Mouse (Mus musculus): ENCODE measurements around the gene P2rx3. TPM values are rescaled to one million over a fixed set of nuclear protein-coding genes. Genes with fewer than 3 reads are reported as not detected.

The P2rx3 gene
- polyA plus RNA-seq, 1 experiment from 2014 or later, result 0.87 TPM

- Histone ChIP-seq H3K9me3 (replicated peaks) (no peaks in the 10 kb centered on the region), H3K36me3 (peaks cover 76% of the 10 kb centered on the region), H3K9ac (no peak overlapping the region), H3K27ac (ENCODE audit: poor library complexity, severe bottlenecking) (0 out of 2 replicates have a peak overlapping the region, but pooled peaks have one; percentile 15), H3K4me1 (replicated peaks) (peaks cover 29% of the 10 kb centered on the region), H3K27me3 (replicated peaks) (no peaks in the 10 kb centered on the region), H3K4me2 (no peak overlapping the region), H3K4me3 (no peak overlapping the region)
- ATAC-seq (ENCODE audit: insufficient number of reproducible peaks, low FRiP score), result no peak
- 85% methylated on average over 6 of the region's 6 CpGs for WGBS
Measured at GRCm38 (mm10) chr2:85059677-85060076, 22.4 kb upstream of the P2rx3 start.

GRCm38 (mm10) chr2:85056711-85057110 lies 19.4 kb upstream of the P2rx3 start:
- 59% methylated on average over 5 of the region's 5 CpGs for WGBS
- no peak for ATAC-seq (ENCODE audit: insufficient number of reproducible peaks, low FRiP score)
- Histone ChIP-seq H3K27ac (ENCODE audit: poor library complexity, severe bottlenecking) (no peak overlapping the region), H3K27me3 (replicated peaks) (no peaks in the 10 kb centered on the region), H3K36me3 (peaks cover 78% of the 10 kb centered on the region), H3K4me1 (replicated peaks) (peaks cover 45% of the 10 kb centered on the region), H3K4me2 (no peak overlapping the region), H3K9me3 (replicated peaks) (no peaks in the 10 kb centered on the region), H3K4me3 (no peak overlapping the region), H3K9ac (no peak overlapping the region)

- no peaks in the 10 kb centered on the region for H3K9me3 ChIP-seq (replicated peaks)
- H3K4me3 ChIP-seq, result no peak overlapping the region
- H3K4me1 ChIP-seq (replicated peaks), result peaks cover 55% of the 10 kb centered on the region
- H3K4me2 ChIP-seq, result peak overlapping the region; percentile 17; the same call in 1 of the 2 replicates
- H3K9ac ChIP-seq, result 0 out of 2 replicates have a peak overlapping the region, but pooled peaks have one; percentile 8
- 77% methylated on average over 5 of the region's 5 CpGs for WGBS
- no peak for ATAC-seq (ENCODE audit: insufficient number of reproducible peaks, low FRiP score)
- H3K27me3 ChIP-seq (replicated peaks), result no peaks in the 10 kb centered on the region
- H3K27ac ChIP-seq (ENCODE audit: poor library complexity, severe bottlenecking), result no peak overlapping the region
- H3K36me3 ChIP-seq, result peaks cover 62% of the 10 kb centered on the region
Measured at GRCm38 (mm10) chr2:85053192-85053816, 16.0 kb upstream of the P2rx3 start.

DNA sequence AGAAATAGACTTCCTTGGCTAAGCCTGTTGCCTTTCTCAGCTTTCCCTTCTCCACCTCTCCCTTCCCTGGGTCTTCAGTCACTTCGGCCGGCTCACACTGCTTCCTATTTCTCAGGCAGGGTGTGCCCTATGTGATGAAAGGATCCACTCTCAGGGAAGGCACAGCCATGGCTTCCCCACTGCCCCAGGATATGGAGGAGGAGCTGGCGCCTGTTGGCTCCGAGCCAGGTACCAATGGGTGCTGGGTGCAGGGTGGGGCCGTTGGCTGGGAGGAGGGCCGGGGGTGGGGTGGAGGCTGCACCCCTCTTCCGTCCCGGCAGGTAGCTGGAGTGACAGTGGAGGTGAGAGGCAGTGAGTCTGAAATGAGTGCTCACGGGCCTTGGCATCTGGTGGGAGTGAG lies 13.5 kb upstream of the P2rx3 start:
- H3K9me3 ChIP-seq (replicated peaks), result no peaks in the 10 kb centered on the region
- peak overlapping the region; percentile 68 for H3K27ac ChIP-seq (ENCODE audit: poor library complexity, severe bottlenecking)
- H3K36me3 ChIP-seq, result peaks cover 56% of the 10 kb centered on the region
- peaks cover 54% of the 10 kb centered on the region for H3K4me1 ChIP-seq (replicated peaks)
- ATAC-seq (ENCODE audit: insufficient number of reproducible peaks, low FRiP score), result no peak
- peak overlapping the region; percentile 68 for H3K4me2 ChIP-seq
- H3K27me3 ChIP-seq (replicated peaks), result no peaks in the 10 kb centered on the region
- peak overlapping the region; percentile 59 for H3K9ac ChIP-seq
- 27% methylated on average over 9 of the region's 9 CpGs for WGBS
- H3K4me3 ChIP-seq, result peak overlapping the region; percentile 43

DNA sequence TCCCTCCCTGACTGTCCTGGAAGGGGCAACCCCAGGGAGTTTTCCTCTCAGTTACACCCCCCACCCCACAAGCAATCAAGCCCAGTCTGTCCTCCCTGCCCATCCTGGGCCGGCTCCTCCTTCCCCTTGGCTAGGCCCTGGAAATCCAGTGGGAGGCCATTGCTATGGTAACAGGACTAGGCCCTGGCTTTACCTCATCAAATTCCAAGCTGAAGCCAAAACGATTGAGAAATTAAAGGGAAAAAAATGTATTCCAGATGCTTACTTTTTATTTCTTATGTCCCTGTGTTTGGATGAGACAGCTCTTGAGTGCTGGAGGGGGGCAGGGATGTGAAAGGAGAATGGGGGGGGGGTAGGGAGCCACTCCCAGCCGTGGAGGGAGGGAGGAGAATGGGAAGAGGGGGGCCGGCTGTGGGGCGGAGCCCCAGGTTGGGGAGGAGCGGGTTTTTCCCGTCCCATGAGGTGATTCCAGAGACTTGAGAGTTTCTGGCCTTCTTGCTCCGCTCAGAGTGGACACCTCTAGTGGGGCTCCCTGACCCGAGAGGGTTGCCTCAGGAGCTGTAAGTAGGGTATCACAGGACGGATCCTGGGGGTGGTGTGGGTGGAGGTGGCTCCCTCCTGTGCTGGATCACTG lies 12.9 kb upstream of the P2rx3 start:
- H3K4me2 ChIP-seq, result peak overlapping the region; percentile 68
- peak; percentile 33; the same call in 1 of the 2 replicates for ATAC-seq (ENCODE audit: insufficient number of reproducible peaks, low FRiP score)
- peaks cover 52% of the 10 kb centered on the region for H3K4me1 ChIP-seq (replicated peaks)
- H3K9me3 ChIP-seq (replicated peaks), result no peaks in the 10 kb centered on the region
- peak overlapping the region; percentile 59; the same call in 1 of the 2 replicates for H3K9ac ChIP-seq
- peak overlapping the region; percentile 68 for H3K27ac ChIP-seq (ENCODE audit: poor library complexity, severe bottlenecking)
- 13% methylated on average over 9 of the region's 10 CpGs for WGBS
- peak overlapping the region; percentile 43 for H3K4me3 ChIP-seq
- no peaks in the 10 kb centered on the region for H3K27me3 ChIP-seq (replicated peaks)
- H3K36me3 ChIP-seq, result peaks cover 57% of the 10 kb centered on the region

GRCm38 (mm10) chr2:85049277-85049676 lies 12.0 kb upstream of the P2rx3 start:
- Histone ChIP-seq H3K4me3 (peak overlapping the region; percentile 84; the same call in 1 of the 2 replicates), H3K4me2 (peak overlapping the region; percentile 83), H3K4me1 (replicated peaks) (peaks cover 52% of the 10 kb centered on the region), H3K36me3 (peaks cover 56% of the 10 kb centered on the region), H3K27ac (ENCODE audit: poor library complexity, severe bottlenecking) (peak overlapping the region; percentile 68), H3K9me3 (replicated peaks) (no peaks in the 10 kb centered on the region), H3K9ac (no peak overlapping the region), H3K27me3 (replicated peaks) (no peaks in the 10 kb centered on the region)
- WGBS, result 74% methylated on average over 4 of the region's 4 CpGs
- no peak for ATAC-seq (ENCODE audit: insufficient number of reproducible peaks, low FRiP score)

- Histone ChIP-seq H3K4me1 (replicated peaks) (peaks cover 49% of the 10 kb centered on the region), H3K9ac (peak overlapping the region; percentile 91)
- WGBS, result 1% methylated on average over 43 of the region's 44 CpGs
Measured at GRCm38 (mm10) chr2:85048168-85048751, 11.0 kb upstream of the P2rx3 start.

GRCm38 (mm10) chr2:85047596-85048167 lies 10.4 kb upstream of the P2rx3 start, which contains the start of gene Tnks1bp1:
Gene Tnks1bp1 (plus strand): TSS chr2:85048022.
- H3K27me3 ChIP-seq (replicated peaks), result no peaks in the 10 kb centered on the region
- H3K4me1 ChIP-seq (replicated peaks), result peaks cover 46% of the 10 kb centered on the region
- peak within 1 kb of the TSS; percentile 93 for H3K27ac ChIP-seq (ENCODE audit: poor library complexity, severe bottlenecking)
- ATAC-seq (ENCODE audit: insufficient number of reproducible peaks, low FRiP score), result peak; percentile 89
- H3K36me3 ChIP-seq, result peaks cover 56% of the 10 kb centered on the region
- peak within 1 kb of the TSS; percentile 83 for H3K4me2 ChIP-seq
- H3K9ac ChIP-seq, result peak within 1 kb of the TSS; percentile 91
- WGBS, result 1% methylated on average over 42 of the region's 42 CpGs
- no peaks in the 10 kb centered on the region for H3K9me3 ChIP-seq (replicated peaks)
- H3K4me3 ChIP-seq, result peak within 1 kb of the TSS; percentile 84

More at GRCm38 (mm10) chr2:85048168-85048751, 11.0 kb upstream of the P2rx3 start:
- Histone ChIP-seq H3K36me3 (peaks cover 56% of the 10 kb centered on the region), H3K27me3 (replicated peaks) (no peaks in the 10 kb centered on the region), H3K9me3 (replicated peaks) (no peaks in the 10 kb centered on the region), H3K4me2 (peak overlapping the region; percentile 83), H3K4me3 (peak overlapping the region; percentile 84), H3K27ac (ENCODE audit: poor library complexity, severe bottlenecking) (peak overlapping the region; percentile 93)
- ATAC-seq (ENCODE audit: insufficient number of reproducible peaks, low FRiP score), result peak; percentile 61

- no peaks in the 10 kb centered on the region for H3K9me3 ChIP-seq (replicated peaks)
- WGBS, result 54% methylated on average over 10 of the region's 10 CpGs
- no peaks in the 10 kb centered on the region for H3K27me3 ChIP-seq (replicated peaks)
- H3K4me2 ChIP-seq, result peak overlapping the region; percentile 83
- peak overlapping the region; percentile 84 for H3K4me3 ChIP-seq
- peak overlapping the region; percentile 91; the same call in 1 of the 2 replicates for H3K9ac ChIP-seq
- H3K4me1 ChIP-seq (replicated peaks), result peaks cover 40% of the 10 kb centered on the region
- peak overlapping the region; percentile 93; the same call in 1 of the 2 replicates for H3K27ac ChIP-seq (ENCODE audit: poor library complexity, severe bottlenecking)
- no peak for ATAC-seq (ENCODE audit: insufficient number of reproducible peaks, low FRiP score)
- peaks cover 56% of the 10 kb centered on the region for H3K36me3 ChIP-seq
Measured at GRCm38 (mm10) chr2:85047081-85047480, 9.8 kb upstream of the P2rx3 start.

- no peak for ATAC-seq (ENCODE audit: insufficient number of reproducible peaks, low FRiP score)
- Histone ChIP-seq H3K9ac (no peak overlapping the region), H3K27ac (ENCODE audit: poor library complexity, severe bottlenecking) (no peak overlapping the region), H3K9me3 (replicated peaks) (no peaks in the 10 kb centered on the region), H3K4me3 (no peak overlapping the region), H3K4me2 (no peak overlapping the region), H3K27me3 (replicated peaks) (no peaks in the 10 kb centered on the region), H3K4me1 (replicated peaks) (peaks cover 35% of the 10 kb centered on the region), H3K36me3 (peaks cover 59% of the 10 kb centered on the region)
- 67% methylated on average over 8 of the region's 8 CpGs for WGBS
Measured at GRCm38 (mm10) chr2:85046222-85046621, 9.0 kb upstream of the P2rx3 start.

GRCm38 (mm10) chr2:85043623-85044022 lies 6.4 kb upstream of the P2rx3 start:
- H3K27me3 ChIP-seq (replicated peaks), result no peaks in the 10 kb centered on the region
- H3K4me1 ChIP-seq (replicated peaks), result peaks cover 13% of the 10 kb centered on the region
- no peak overlapping the region for H3K27ac ChIP-seq (ENCODE audit: poor library complexity, severe bottlenecking)
- no peak overlapping the region for H3K9ac ChIP-seq
- WGBS, result 87% methylated on average over 7 of the region's 7 CpGs
- H3K4me3 ChIP-seq, result no peak overlapping the region
- H3K36me3 ChIP-seq, result peaks cover 80% of the 10 kb centered on the region
- ATAC-seq (ENCODE audit: insufficient number of reproducible peaks, low FRiP score), result no peak
- H3K9me3 ChIP-seq (replicated peaks), result no peaks in the 10 kb centered on the region
- no peak overlapping the region for H3K4me2 ChIP-seq

All from heart, embryonic 12.5 days (tissue).